Mouse (Mus musculus): ENCODE results near the gene Leo1. TPM values are rescaled to one million over a fixed set of nuclear protein-coding genes. Genes with fewer than 3 reads are reported as not detected.
A peak's percentile ranks its signal among the peaks of the same experiment; 100 is the strongest.

Leo1 gene
- polyA plus RNA-seq, 1 experiment from 2014 or later, result 13.2 TPM

DNA sequence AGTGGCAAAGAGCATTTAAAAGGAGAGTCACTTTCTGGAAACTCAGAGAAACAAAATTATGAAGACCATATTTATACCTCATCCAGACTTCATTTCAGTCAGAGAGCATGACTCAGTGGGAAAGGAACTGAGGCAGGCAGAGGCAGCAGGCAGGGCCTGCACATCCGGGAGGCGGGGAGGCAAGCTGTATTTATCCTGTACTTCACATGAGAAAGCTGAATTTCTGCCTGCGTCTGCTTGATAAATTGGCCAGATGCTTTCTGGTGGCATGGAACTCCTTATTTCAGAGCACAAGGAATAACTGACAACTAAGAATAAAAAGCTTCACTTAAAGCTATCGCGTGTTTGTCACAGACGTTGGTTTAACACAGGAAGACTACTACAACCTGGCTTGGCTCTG is 63.0 kb downstream of the Leo1 start:
- WGBS (ENCODE audit: insufficient replicate concordance), result 90% methylated on average over 6 of the region's 6 CpGs
- no peaks in the 10 kb centered on the region for H3K27me3 ChIP-seq (ENCODE audit: control insufficient read depth, insufficient read depth, low read depth, low read length)
- ATAC-seq (ENCODE audit: low read depth), result no peak

DNA sequence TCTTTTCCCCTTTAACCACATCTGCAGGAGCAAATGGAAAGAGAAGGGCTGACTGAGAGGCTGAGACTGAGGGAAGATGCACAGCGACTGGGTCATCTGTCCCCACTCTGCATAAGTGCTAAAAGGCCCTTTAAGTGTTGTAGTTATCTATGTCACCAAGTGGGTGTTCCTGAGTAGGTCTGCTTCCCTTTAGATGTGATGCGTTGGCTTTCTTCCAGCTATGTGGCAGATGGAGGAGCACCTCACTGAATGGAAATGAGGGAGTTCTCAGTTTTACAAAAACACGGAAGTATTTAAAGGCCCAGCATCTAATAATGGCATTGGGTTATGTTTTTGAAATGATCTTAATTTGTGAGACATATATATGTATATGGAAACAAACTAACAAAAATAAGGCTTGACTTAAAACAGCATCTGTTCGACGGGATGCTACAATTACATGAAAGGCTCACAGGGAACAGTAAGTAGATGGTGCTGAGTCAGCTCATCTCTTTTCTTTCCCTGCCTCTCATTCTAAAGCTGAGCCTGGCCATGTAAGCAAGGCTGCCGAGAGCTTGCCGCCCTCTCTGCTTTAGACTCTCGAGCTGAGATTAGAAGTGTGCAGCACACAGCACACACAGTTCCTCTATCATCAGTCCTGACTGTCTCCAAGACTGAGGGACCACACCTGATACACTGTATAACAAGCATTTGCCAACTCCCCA is 70.1 kb downstream of the Leo1 start:
- ATAC-seq (ENCODE audit: low read depth), result no peak
- no peaks in the 10 kb centered on the region for H3K9me3 ChIP-seq (replicated peaks; ENCODE audit: control insufficient read depth, low read length)
- no peak overlapping the region for H3K4me2 ChIP-seq (ENCODE audit: low read depth, low read length)
- 82% methylated on average over 8 of the region's 8 CpGs for WGBS (ENCODE audit: insufficient replicate concordance)
- H3K4me1 ChIP-seq (ENCODE audit: control insufficient read depth, low read depth, low read length), result no peaks in the 10 kb centered on the region
- no peak overlapping the region for H3K9ac ChIP-seq (ENCODE audit: low read depth, low read length)
- H3K27me3 ChIP-seq (ENCODE audit: control insufficient read depth, insufficient read depth, low read depth, low read length), result no peaks in the 10 kb centered on the region
- no peak overlapping the region for H3K4me3 ChIP-seq (ENCODE audit: low read depth, low read length)
- H3K27ac ChIP-seq (ENCODE audit: low read length), result no peak overlapping the region
- H3K36me3 ChIP-seq (ENCODE audit: control insufficient read depth, insufficient read depth), result peaks cover 4% of the 10 kb centered on the region

More for the DNA sequence above, 63.0 kb downstream of the Leo1 start:
- H3K4me2 ChIP-seq (ENCODE audit: low read depth, low read length), result no peak overlapping the region
- no peak overlapping the region for H3K9ac ChIP-seq (ENCODE audit: low read depth, low read length)
- no peaks in the 10 kb centered on the region for H3K9me3 ChIP-seq (replicated peaks; ENCODE audit: control insufficient read depth, low read length)
- H3K4me3 ChIP-seq (ENCODE audit: low read depth, low read length), result no peak overlapping the region
- no peaks in the 10 kb centered on the region for H3K4me1 ChIP-seq (ENCODE audit: control insufficient read depth, low read depth, low read length)
- no peaks in the 10 kb centered on the region; the same call in 1 of the 2 replicates for H3K36me3 ChIP-seq (ENCODE audit: control insufficient read depth, insufficient read depth)
- H3K27ac ChIP-seq (ENCODE audit: low read length), result no peak overlapping the region

- no peaks in the 10 kb centered on the region for H3K27me3 ChIP-seq (ENCODE audit: control insufficient read depth, insufficient read depth, low read depth, low read length)
- peaks cover 4% of the 10 kb centered on the region for H3K36me3 ChIP-seq (ENCODE audit: control insufficient read depth, insufficient read depth)
- no peak overlapping the region for H3K4me2 ChIP-seq (ENCODE audit: low read depth, low read length)
- H3K4me3 ChIP-seq (ENCODE audit: low read depth, low read length), result no peak overlapping the region
- no peaks in the 10 kb centered on the region for H3K9me3 ChIP-seq (replicated peaks; ENCODE audit: control insufficient read depth, low read length)
- H3K27ac ChIP-seq (ENCODE audit: low read length), result no peak overlapping the region
- WGBS (ENCODE audit: insufficient replicate concordance), result 58% methylated on average over 12 of the region's 12 CpGs
- no peaks in the 10 kb centered on the region for H3K4me1 ChIP-seq (ENCODE audit: control insufficient read depth, low read depth, low read length)
- 0 out of 2 replicates have a peak, but pooled peaks have one; percentile 30 for ATAC-seq (ENCODE audit: low read depth)
- H3K9ac ChIP-seq (ENCODE audit: low read depth, low read length), result no peak overlapping the region
Measured at GRCm38 (mm10) chr9:75515464-75516113, 74.3 kb downstream of the Leo1 start.

Other genes with a start within 250 kb of the Leo1 start
- 1.1 and 1.6 TPM in 2 replicates for gene Myo5c, start 209.5 kb upstream of the Leo1 start, polyA plus RNA-seq (2015; fragmentation: Nextera tagmentation; extraction: Ambion mirVana)
- gene Gnb5, start 135.2 kb upstream of the Leo1 start, polyA plus RNA-seq (2015; fragmentation: Nextera tagmentation; extraction: Ambion mirVana), result 1.3 and 1.7 TPM in 2 replicates
- gene Bcl2l10, start 93.8 kb upstream of the Leo1 start, polyA plus RNA-seq (2015; fragmentation: Nextera tagmentation; extraction: Ambion mirVana), result not detected in 2 replicates
- gene Mapk6, start 31.5 kb upstream of the Leo1 start, polyA plus RNA-seq (2015; fragmentation: Nextera tagmentation; extraction: Ambion mirVana), result 14.3 and 15.5 TPM in 2 replicates
- gene Tmod3, start 118.1 kb downstream of the Leo1 start, polyA plus RNA-seq (2015; fragmentation: Nextera tagmentation; extraction: Ambion mirVana), result 26.2 and 28.2 TPM in 2 replicates
- 0.14 and 0.28 TPM in 2 replicates for gene Tmod2, start 169.8 kb downstream of the Leo1 start, polyA plus RNA-seq (2015; fragmentation: Nextera tagmentation; extraction: Ambion mirVana)
- 2.1 and 2.8 TPM in 2 replicates for gene Lysmd2, start 184.2 kb downstream of the Leo1 start, polyA plus RNA-seq (2015; fragmentation: Nextera tagmentation; extraction: Ambion mirVana)
- 0.07 TPM in 1 of 2 replicates, not detected in the other for gene Scg3, start 242.5 kb downstream of the Leo1 start, polyA plus RNA-seq (2015; fragmentation: Nextera tagmentation; extraction: Ambion mirVana)